Mouse (Mus musculus) megakaryocyte-erythroid progenitor cell, adult 5-6 weeks (primary cell): Measurements from ENCODE around the gene Strip1. TPM values are rescaled to one million over a fixed set of nuclear protein-coding genes. Genes with fewer than 3 reads are reported as not detected.

ENCODE experiments used
- ATAC-seq: replicated peaks from 2 replicates; pipeline ENCODE4 v1.8.0; 2016; ENCODE audit warnings: mild to moderate bottlenecking, inconsistent platforms; ENCODE audit not compliant: severe bottlenecking, poor library complexity, low FRiP score, low TSS enrichment
- total RNA-seq, 2 experiments: library from RNA; stranded (forward) in 1 of 2; stranded (reverse) in 1 of 2; fragments of 200-1000, 215-1000 nt in 1 of 2; fragments of >200 nt in 1 of 2; fragmentation: Nextera tagmentation in 1 of 2; gene quantifications; 2 replicates each; pipeline ENCODE4 v1.2.3; 2014 to 2017

Gene Strip1
- total RNA-seq, 2 experiments from 2014 or later = 16.9 to 19.9 TPM

DNA sequence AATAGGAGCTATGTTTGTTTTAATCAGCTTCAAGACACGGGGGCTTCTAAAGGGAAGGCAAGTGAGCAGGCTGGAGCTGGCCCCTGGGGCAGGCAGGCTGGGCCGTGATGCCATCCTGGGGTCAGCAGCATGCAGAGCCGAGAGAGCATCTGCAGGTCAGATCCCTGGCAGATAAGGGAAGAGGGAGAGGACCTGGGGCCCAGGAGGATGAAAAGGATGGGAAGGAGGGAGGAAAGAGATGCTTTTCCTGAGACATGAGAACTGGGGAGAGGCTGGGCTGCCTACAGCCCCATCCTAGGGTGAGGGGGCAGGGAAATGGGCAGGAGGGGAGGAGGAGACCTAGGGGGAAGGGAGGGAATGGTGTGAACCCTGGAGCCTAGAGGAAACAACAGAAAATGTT is 66.2 kb downstream of the Strip1 start:
- no peak for ATAC-seq

DNA sequence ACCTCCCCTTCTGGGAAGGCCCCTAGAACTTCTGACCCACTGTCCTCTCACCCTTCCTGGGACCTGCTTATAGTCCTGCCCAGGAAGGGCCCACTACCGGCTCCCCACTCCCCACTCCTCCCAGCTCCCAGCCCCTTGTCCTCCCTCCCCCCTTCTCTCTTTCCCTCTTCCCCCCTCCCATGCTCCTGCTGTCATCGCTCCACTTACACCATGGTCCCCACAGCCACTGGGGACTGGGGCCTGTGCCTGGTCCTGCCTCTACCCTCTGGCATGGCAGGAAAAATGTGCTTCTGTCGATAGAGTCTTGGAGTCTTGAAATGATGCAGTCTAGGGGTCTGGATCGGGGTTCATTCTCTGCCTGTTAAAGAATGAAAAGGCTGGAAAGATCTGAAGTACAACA is 67.6 kb downstream of the Strip1 start:
- ATAC-seq = no peak

DNA sequence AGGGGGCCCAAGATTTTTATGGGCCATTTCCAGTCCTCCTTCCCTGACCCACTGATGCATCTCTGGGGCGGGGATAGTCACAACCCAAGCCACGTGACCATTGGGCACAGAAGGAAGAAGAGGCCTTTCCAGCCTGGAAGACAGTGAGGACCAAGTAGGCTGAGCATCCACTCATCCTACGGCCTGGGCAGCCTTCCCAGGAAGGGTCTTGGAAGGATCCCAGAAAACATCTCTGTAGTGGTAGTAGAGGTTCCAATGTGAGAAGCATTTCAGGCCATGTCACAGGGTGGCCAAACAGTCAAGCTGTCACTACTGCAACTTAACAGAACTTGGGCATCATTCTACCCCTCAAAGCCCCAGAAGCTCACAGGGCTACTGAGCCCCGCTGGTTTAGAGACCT is 68.9 kb downstream of the Strip1 start:
- ATAC-seq = no peak

Other genes starting within 250 kb of the Strip1 start
- not detected in 2 replicates for gene Kcnc4, start 172.1 kb downstream of the Strip1 start, total RNA-seq (2014; fragmentation: Nextera tagmentation)
- gene Kcnc4, start 172.1 kb downstream of the Strip1 start, total RNA-seq (2017) = not detected in 2 replicates
- not detected in 2 replicates for gene Slc6a17, start 113.7 kb downstream of the Strip1 start, total RNA-seq (2014; fragmentation: Nextera tagmentation)
- not detected in 2 replicates for gene Slc6a17, start 113.7 kb downstream of the Strip1 start, total RNA-seq (2017)
- not detected in 2 replicates for gene Ubl4b, start 76.6 kb downstream of the Strip1 start, total RNA-seq (2014; fragmentation: Nextera tagmentation)
- not detected in 2 replicates for gene Ubl4b, start 76.6 kb downstream of the Strip1 start, total RNA-seq (2017)
- not detected in 2 replicates for gene Alx3, start 36.7 kb downstream of the Strip1 start, total RNA-seq (2014; fragmentation: Nextera tagmentation)
- not detected in 2 replicates for gene Alx3, start 36.7 kb downstream of the Strip1 start, total RNA-seq (2017)
- gene Gm10961, start 372 bp downstream of the Strip1 start, total RNA-seq (2014; fragmentation: Nextera tagmentation) = not detected in 2 replicates
- not detected in 2 replicates for gene Gm10961, start 372 bp downstream of the Strip1 start, total RNA-seq (2017)
- gene Ahcyl1, start 64.9 kb upstream of the Strip1 start, total RNA-seq (2014; fragmentation: Nextera tagmentation) = 58.1 and 88.6 TPM in 2 replicates
- 52.7 and 62.7 TPM in 2 replicates for gene Ahcyl1, start 64.9 kb upstream of the Strip1 start, total RNA-seq (2017)
- 0.35 TPM in 1 of 2 replicates, not detected in the other for gene Csf1, start 128.8 kb upstream of the Strip1 start, total RNA-seq (2014; fragmentation: Nextera tagmentation)
- gene Csf1, start 128.8 kb upstream of the Strip1 start, total RNA-seq (2017) = 0.50 TPM in 1 of 2 replicates, not detected in the other
- not detected in 2 replicates for gene Eps8l3, start 245.5 kb upstream of the Strip1 start, total RNA-seq (2014; fragmentation: Nextera tagmentation)
- gene Eps8l3, start 245.5 kb upstream of the Strip1 start, total RNA-seq (2017) = not detected in 2 replicates